Mouse (Mus musculus) gonadal fat pad, adult 2 months (tissue): ENCODE measurements at regions not wholly inside any gene's neighbourhood (a gene's known extent, or its start where the extent isn't known, plus 50 kb on each side); places are given as distances from the start of the nearest gene placed in this dataset.

Source experiments
- DNase-seq: peaks from one replicate; pipeline ENCODE4 v3.0.0-alpha.2; 2012; ENCODE audit warnings: low read depth

DNA sequence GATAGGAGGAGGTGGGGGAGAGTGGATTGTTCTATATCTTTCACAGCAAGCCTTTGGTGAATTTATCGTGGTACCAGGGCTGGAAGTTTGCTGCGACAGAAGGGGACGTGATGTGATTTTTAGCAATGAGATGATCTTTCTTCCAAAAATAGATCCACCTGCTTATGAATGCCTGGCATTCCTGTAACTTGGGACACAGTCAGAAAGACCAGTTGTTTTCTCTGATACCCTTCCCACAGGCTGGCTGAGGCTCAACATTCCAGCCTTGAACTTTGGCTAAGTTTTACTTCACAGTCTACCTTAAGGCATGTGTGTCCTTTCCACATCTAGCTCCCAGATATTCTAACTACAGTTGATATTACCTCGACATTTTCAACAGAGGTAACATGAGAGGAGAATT is 1434.1 kb downstream of the Slc22a22 start:
- no peak for DNase-seq

DNA sequence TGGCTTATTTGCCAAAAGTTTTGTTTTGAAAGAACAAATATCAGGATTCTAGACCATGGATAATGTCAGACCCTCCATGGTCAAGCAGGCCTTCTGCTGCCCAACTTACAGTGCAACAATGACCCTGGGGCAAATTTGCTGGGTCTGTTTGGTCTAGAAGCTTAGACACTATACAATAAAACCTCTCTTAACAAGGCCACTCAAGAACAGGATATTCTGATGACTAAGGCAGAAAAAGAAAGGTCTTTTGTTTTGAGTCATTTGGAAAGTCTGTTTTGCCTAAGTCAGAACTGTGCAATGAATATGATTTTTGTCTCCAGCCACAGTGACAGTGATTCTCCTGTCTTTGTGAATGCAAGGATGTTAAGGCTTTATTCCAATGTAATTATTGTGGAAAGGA is 1435.0 kb downstream of the Slc22a22 start:
- DNase-seq, result no peak

DNA sequence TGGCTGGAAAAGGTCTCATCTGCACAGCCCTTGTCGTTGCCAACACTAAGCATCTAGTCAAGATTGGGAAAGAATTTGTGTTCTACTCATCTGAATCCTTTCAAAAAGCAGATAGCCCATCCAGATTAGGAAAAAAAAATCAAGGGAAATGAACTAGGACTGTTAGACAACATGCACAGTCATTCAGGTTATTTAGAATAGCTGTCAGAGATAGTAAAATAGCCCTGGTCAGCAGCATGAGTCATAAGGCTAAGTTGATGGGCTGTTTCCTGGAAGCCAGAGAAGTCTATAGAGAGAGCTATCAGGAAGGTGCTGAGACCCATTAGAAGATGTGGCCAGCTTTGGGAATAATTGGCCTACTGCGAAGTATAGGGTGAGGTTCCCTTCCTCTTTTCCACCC is 1447.4 kb downstream of the Slc22a22 start:
- DNase-seq, result no peak

DNA sequence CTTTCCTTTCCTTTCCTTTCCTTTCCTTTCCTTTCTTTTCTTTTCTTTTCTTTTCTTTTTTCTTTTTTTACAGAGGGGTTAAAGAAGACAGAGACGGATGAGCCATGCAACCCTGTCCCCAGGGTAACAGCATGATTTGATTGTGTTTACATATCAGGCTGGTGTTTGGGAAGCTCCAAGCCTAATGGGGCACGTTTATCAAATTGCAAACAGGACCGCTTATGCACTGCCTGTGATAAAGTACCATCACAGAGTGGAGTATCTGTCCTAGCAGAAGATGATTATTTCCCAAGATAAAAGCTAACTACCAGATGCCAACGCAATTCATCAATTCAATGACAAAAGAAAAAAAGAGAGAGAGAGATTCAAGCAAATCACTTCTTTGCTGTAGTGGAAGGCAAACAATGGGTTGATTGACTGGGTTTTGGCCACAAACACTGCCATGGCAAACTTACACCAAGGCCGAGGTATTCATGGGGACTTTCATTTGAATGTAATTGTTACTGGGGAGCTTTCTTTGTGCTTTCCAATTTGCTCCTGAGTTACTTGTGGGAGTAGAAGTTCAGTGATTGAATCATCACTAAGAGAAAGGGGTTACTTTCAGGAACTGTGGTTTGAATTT is 1450.1 kb downstream of the Slc22a22 start:
- DNase-seq, result no peak

DNA sequence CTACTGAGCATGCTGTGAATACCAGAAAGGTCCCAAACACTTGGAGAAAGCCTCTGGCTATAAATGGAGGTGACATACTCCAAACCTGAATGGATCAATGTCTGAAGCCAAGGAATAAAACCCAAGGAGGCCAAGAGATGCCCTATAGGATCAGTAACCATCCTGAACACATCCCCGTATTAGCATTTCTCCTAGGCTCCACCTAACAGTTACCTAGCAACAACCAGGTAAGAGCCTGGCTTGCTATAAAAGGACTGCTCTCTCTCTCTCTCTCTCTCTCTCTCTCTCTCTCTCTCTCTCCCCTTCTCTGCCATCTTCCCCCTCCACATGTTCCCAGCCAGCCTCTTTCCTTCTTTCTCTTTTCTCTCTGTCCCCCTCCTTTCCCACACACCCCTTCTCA is 1452.7 kb downstream of the Slc22a22 start:
- DNase-seq, result no peak

DNA sequence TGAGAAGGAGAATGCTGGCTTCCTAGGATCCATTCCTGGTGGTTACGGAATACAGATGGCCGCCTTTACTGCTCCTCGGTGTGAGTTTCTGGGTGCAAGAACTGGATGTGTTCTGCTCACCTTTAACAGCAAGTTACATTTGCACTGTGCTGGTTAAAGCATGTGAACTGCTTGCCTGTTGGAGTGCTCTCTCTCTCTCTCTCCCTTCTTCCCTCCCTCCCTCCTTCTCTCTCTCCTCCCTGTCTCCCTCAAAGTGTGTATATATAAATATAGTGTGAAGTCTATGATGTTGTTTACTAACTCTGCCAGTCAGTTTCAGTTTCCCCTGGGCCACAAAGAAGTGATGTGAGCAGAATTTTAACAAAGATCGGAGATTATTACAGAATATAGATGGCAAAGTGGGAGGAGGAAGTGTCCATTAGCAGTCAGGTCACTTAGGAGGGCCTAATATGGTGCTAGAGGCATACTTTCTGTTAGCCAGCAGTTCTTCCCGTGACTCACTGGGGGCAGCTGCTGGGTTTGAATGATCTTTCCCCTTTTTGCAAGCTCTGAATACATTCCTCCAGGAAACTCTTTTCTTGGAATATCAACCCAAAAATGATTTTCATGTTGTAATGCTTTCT is 1453.5 kb downstream of the Slc22a22 start:
- DNase-seq, result no peak

DNA sequence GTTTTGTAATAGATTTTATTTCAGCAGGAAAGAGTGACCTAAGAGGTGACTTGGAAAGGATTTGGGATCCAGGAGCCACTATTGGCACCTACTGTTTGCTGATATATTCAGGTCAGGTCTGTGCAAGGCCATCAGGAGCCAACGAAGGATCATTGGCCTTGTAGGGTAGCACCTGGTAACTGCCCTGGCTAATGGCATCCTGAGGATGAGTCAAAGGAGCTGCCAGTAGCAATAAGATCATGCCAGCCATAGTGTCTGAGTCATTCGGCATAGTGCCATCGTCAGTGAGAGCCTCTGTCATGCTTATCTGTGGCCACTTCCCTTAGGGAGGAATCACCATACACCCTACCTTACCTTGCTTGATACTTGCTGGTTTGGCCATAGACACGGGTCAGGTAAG is 1455.1 kb downstream of the Slc22a22 start:
- DNase-seq, result peak; percentile 99

DNA sequence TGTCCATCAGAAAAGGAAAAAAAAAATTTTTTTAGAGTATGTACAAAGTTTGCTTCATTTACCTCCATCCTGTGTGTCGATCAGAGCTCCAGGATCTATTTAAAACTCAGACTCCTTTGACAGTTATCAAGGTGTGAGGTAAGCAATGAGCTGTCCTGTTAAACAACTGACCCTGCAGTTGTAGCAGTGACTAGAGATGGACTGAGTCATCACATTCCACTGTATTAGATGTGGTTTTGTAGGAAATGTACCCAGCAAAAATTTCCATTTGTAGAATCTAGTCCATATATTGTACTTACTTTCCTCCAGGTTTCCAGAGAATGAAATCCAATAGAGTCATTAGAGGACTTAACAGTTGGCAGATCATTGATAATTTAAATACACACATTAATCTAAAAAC is 1459.3 kb downstream of the Slc22a22 start:
- DNase-seq, result no peak

DNA sequence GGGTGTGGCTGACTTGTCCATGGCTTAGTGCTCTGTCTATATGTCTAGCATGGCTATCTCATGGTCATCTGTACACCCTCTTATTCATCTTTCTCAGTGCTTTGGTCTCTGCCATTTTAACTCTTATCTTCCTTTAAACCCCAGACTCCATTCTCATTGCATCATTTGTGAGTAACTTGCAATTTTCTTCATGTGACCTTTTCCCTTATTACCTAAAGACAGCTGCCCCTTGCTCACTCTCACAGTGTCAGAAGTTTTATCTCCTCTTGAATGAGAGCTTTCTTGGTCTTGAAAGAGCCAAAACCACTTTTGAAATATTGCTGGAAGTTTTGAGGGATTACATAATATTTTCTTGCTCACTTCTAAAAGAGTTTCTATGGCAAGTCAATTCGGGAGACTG is 1459.9 kb downstream of the Slc22a22 start:
- no peak for DNase-seq

DNA sequence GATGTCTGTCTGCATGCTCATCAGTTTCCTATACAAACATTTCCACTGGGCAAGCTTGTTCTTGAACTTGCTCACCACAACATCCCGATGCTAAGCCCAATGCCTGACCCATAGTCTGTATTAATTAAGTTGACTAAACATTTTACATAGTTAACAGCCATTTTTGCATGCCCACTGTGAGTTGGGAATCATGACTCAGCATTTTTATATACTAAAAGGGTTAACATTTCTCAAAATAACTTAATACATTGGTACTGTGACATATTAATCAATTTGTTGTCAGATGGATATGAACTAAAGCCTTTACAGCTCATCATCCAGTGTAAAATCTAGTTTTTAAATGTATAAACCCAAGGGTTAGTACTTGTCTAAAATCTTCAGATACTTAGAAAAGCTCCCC is 1461.4 kb downstream of the Slc22a22 start:
- no peak for DNase-seq

DNA sequence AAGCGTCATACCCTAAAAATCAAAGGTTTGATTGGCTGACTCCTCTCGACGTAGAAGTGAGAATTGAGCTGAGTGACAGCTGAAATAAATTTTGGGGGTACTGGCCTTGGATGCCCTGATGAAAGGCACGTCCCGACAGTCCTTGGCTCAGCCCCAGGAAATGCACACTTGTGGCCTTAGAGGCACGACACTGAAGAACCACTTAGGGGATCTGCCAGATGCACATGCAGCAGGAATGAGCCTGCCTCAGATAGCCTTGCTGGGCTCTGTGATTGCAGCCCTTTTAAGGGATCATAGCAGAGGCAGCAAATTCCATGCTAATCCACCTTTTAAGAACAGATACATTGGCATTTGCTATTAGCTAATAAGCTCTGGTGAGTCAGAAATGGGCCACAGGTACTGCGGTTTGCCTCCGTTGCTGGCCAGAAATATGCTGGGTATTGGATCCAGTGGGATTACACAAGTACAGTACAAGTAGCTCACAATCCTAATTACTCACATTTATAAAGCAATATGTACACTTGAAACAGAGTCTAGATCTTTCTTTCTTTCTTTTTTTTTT is 1463.3 kb downstream of the Slc22a22 start:
- no peak for DNase-seq

DNA sequence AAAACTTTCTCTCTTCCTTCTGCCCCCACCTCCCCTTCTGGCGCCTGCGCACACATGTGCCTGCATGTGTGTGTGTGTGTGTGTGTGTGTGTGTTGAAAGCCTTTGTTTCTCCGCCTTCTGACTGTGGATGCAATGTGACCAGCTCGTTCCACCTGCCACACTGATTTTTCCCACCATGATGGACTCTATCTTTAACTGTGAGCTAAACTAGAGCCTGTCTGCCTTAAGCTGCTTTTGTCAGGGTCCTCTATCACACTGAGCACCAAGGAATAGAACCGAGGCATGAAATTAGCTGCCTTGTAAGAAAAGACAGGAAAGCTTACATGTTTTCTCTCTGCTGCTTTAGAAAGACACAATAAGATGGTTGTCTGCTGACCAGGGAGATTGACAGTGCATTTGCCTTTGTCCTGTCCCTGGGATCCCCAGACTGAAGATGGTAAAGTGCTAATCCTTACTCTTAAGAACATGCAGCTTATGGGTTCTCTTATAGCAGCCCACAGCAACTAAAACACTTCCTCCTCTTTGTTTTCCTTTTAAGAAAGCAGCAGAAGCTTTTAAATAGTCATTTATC is 1468.7 kb downstream of the Slc22a22 start:
- DNase-seq, result no peak

DNA sequence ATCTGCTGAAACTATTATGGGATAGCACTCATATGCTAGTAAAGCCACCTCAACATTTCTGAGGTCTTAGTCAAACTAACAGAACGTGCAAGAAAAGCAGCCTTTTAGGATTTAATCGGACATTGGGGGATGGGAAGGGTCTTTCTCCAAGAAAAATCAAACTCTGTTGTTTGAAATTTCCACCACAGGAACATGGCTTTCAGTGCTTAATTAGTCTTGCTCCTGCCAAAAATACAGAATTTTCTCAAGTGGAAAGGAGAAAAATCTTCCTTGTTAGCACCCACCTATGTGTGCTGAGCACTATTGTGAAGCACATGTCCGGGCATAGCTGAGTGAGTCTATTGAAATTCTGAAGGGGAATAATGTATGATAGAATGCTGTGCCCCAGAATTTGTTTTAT is 1470.0 kb downstream of the Slc22a22 start:
- no peak for DNase-seq

DNA sequence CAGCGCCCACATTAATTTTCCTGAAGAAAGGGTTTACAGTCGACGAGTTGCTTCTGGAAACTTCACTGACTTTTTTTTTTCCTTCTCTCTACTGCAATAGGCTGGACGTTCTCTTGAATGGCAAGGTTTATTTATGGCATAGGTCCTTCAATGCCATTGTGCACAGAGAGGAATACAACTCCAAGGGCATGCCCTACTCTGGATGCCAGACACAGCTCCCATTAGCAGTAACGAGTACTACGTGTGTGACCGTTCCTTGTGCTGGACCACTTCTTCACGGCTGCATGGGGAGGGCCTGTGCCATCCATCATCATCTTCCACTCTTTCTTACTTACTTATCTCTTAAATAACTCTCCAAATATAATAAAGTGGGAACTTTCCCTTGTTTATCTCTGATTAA is 1472.1 kb downstream of the Slc22a22 start:
- DNase-seq, result no peak

DNA sequence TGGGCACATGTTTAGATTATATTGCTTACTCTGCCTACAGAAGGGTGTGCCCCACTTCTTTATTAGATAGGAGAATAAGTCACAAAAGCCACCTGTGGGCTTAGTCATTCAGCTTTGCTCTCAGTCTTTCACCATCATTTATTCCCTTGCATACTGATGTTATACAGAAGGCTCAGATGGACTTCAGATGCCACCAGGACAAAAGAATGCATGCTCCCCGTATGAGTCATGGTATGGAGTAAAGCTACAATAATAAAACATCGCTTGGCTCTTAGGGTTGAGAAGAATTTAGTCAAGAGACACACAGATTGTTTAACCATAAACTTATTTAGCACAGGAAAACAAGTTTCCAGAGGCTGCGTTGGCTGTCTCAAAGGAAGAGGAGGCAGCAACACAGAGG is 1473.5 kb downstream of the Slc22a22 start:
- DNase-seq, result no peak

DNA sequence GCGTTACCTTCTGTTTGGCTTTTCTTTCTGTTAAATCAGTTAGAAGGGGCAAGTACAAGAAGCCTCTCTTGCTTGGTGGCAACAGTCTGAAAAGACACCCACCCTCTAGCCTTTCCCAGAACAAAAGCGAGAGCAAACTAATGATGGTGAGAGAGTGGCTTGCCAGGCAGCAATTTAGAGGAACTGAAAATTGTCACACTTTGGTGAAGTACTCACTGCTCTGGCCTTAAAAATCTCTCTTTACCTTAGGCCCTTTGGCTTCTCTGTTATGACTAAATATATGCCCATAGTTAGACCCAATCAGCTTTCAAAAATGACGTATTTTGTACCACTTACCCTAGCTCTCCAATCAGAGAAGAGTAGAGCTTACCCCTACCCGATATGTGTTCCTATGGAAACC is 1477.8 kb downstream of the Slc22a22 start:
- DNase-seq, result no peak

DNA sequence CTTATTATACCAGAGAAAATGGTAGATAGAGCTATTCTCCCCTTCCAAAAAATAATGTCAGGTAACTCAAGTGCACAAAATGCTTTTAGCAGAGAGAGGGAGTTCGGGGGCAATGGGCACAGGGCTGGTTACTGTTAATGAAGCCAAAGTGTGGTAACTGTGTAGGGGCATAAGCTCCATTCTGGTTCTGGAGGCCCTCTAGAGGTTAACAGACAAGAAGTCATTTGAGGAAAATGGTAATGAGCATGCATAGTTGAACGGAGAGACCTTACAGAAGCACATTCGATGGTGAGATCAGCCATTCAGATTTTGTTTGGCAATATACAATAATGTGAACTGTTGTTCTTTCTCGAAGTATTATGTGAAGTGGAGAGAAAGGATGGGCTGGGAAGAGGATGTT is 1479.4 kb downstream of the Slc22a22 start:
- no peak for DNase-seq

DNA sequence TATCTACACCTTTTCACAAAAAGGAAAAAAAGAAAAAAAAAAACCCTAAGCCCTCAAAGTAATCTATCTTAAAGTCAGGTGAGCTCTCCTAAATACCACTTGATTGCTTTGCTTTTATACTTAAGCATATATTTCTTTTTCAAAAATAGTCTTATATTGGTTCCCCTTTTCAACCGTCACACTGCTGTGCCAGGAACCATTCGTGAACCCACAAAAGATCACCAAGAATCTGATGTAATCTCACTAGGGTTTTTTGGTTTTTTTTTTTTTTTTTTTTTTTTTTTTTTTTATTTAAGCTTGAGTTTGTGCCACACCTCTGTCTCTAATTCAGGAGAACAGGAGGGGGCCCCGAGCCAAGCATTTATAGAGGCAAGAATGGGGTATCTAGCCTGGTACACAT is 1482.7 kb downstream of the Slc22a22 start:
- DNase-seq, result no peak

DNA sequence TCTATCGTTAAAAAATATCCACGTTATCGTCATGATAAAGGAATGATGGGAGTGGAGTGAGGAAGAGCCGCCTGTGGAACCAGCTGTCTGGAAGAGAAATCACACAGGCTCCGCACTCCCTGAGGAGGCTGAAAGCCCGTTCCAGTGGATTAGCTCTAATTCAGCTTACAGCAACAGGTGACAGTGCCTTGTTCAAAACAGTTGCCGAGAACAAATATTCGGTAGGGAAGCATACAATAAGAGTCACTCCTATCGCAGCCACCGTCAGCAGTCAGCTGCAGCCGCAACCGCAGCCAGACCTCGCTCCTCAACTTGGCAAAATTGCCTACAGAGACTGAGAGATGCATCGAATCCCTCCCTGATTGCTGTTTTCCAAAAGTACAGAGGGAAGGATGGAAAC is 1501.6 kb downstream of the Slc22a22 start:
- no peak for DNase-seq

DNA sequence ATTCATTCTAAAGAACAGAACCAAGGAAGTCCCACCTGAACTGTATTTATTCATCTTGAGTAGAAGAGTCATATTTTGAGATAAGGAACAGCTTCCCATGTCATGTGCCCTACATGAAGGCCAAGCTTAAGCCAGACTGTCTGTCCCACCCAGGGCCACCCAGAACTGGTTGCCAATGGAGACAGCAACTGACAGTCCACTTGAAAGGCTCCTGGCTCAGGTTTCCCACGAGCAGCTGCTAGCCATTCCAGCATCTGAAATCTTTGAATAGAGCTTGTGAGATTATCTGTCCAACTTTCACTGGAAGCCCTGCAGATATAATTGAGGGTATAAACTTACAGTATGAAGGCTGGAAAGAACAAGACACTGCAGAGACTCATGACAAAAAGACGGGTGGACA is 1510.6 kb downstream of the Slc22a22 start:
- no peak for DNase-seq

DNA sequence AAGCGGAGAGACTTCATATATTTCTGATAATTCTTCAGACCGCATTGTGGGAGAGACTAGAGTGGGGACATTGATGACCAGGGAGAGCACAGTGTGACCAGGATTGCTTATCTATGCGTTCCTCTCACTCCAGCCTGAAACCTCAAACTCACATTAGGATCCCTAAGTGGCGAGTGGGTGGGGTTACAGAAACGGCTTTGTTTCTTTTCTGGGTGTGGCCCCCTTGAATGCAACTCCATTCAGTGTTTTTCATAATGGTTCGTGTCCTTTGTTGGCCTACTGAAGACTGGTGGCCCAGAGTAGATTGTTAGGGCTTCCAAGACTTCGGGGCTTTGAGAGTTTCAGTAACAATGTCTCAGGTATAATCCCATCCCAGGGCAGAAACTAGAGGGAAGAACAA is 1512.1 kb downstream of the Slc22a22 start:
- no peak for DNase-seq

DNA sequence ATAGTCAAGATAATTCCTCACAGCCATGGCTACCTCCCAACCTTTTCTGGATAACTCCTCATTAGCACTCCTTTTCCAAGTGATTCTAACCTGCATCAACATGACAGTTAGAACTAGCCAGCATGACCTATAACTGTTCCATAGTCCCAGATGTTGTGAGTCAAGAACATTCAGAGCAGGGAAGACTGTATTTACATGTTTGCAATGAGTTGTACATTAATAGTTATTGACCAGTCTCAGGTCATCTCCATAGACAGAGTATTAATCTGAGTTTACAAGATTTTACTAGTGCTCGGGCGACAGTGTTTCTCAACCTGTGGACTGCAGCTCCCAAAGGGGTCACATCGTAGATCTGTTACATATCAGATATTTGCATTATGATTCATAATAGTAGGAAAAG is 1515.3 kb downstream of the Slc22a22 start:
- DNase-seq, result no peak
